Mouse (Mus musculus) lung, embryonic 15.5 days (tissue): Measurements from ENCODE around the gene Fibp. TPM values are rescaled to one million over a fixed set of nuclear protein-coding genes. Genes with fewer than 3 reads are reported as not detected.
"Not testable (repeated sequence)": the region's sequence is repeated elsewhere in the genome, so short reads cannot be mapped to it uniquely, and the experiment has no call there.

Source experiments
- ATAC-seq: fragments of 200-750 bp; cut with Nextera tagmentation; 2 replicates; pipeline ENCODE4 v1.8.0; 2017; ENCODE audit warnings: moderate number of reproducible peaks, borderline replicate concordance; ENCODE audit not compliant: low FRiP score, low TSS enrichment; ENCODE audit errors: extremely low read depth
- H3K27ac ChIP-seq: fragments of 300-500 bp; sonication (generic); 2 replicates; pipeline ENCODE4 v1.5.1; 2015; ENCODE audit warnings: moderate library complexity, mild to moderate bottlenecking, inconsistent platforms
- H3K27me3 ChIP-seq: fragments of 300-500 bp; sonication (generic); 2 replicates; pipeline ENCODE4 v1.6.1; 2015; ENCODE audit warnings: inconsistent platforms
- H3K36me3 ChIP-seq: fragments of 300-500 bp; sonication (generic); 2 replicates; pipeline ENCODE4 v1.6.1; 2015; ENCODE audit warnings: inconsistent platforms
- H3K4me1 ChIP-seq: fragments of 300-500 bp; sonication (generic); 2 replicates; pipeline ENCODE4 v1.6.1; 2015; ENCODE audit warnings: inconsistent platforms
- H3K4me2 ChIP-seq: fragments of 300-500 bp; sonication (generic); 2 replicates; pipeline ENCODE4 v1.6.1; 2015; ENCODE audit warnings: inconsistent platforms, mild to moderate bottlenecking, moderate library complexity
- H3K4me3 ChIP-seq: fragments of 300-500 bp; sonication (generic); 2 replicates; pipeline ENCODE4 v1.5.1; 2015; ENCODE audit warnings: mild to moderate bottlenecking, inconsistent platforms
- H3K9ac ChIP-seq: fragments of 300-500 bp; sonication (generic); 2 replicates; pipeline ENCODE4 v1.6.1; 2015; ENCODE audit warnings: inconsistent platforms
- H3K9me3 ChIP-seq: fragments of 300-500 bp; sonication (generic); 2 replicates; pipeline ENCODE4 v1.6.1; 2016; ENCODE audit warnings: inconsistent platforms
- WGBS: fragments of 180-500 bp; shearing (Covaris S2); methylation state at CpG from one replicate; pipeline ENCODE4 v1.1.7; 2015; 5-methylcytosine and 5-hydroxymethylcytosine counted together
- polyA plus RNA-seq: library from polyadenylated mRNA; unstranded; fragments of >200 nt; fragmentation: Nextera tagmentation; extraction: Ambion mirVana; gene quantifications from 2 replicates; pipeline ENCODE4 v1.2.1, GENCODE M21; 2015

Gene Fibp
- polyA plus RNA-seq, 1 experiment from 2014 or later, result 117 TPM

DNA sequence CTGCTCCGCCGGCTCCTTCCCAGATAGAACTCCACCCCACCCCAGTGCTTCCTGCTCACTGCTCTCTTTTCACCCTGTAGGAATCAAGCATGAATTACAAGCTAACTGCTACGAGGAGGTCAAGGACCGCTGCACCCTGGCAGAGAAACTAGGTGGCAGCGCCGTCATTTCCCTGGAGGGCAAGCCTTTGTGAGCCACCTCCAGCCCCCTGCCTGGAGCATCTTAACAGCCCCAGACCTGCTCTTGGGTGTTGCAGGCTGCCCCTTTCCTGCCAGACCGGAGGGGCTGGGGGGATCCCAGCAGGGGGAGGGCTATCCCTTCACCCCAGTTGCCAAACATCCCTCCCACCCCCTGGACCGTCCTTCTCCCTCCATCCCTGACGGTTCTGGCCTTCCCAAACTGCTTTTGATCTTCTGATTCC is 32.9 kb downstream of the Fibp start:
- ATAC-seq, result not testable (repeated sequence)
- H3K36me3 ChIP-seq, result peaks cover 55% of the 10 kb centered on the region

DNA sequence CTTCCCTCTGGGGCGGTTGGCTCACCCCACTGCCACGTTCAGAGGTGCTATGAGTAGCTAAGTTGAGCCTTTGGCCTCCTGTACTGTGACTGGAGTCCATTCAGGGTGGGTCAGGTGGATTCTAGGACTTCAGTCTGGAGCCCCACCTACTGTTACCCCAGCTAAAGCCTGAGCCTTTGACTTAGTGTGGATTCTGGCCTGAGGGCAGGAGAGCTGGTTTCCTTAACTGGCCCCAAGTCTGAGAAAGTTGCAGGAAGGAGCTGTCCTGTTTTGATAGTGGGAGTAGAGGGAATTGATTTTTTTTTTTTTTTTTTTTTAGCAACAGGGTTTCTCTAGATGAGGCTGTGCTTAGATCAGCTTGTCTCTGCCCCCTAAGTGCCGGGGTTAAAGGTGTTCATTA is 33.9 kb downstream of the Fibp start:
- Histone ChIP-seq H3K4me3 (no peak overlapping the region), H3K9ac (no peak overlapping the region), H3K4me2 (no peak overlapping the region), H3K27ac (no peak overlapping the region), H3K4me1 (peaks cover 19% of the 10 kb centered on the region), H3K36me3 (peaks cover 55% of the 10 kb centered on the region), H3K27me3 (no peaks in the 10 kb centered on the region), H3K9me3 (no peaks in the 10 kb centered on the region)
- no peak for ATAC-seq
- 81% methylated on average over 3 of the region's 3 CpGs for WGBS

More for the DNA sequence above, 32.9 kb downstream of the Fibp start:
- H3K27me3 ChIP-seq, H3K27ac ChIP-seq, H3K9ac ChIP-seq, H3K4me2 ChIP-seq, H3K4me3 ChIP-seq, H3K9me3 ChIP-seq: not testable (repeated sequence)
- peaks cover 26% of the 10 kb centered on the region for H3K4me1 ChIP-seq
- WGBS, result 63% methylated on average over 9 of the region's 9 CpGs

GRCm38 (mm10) chr19:5495353-5496051 is 35.1 kb downstream of the Fibp start:
- H3K4me3 ChIP-seq, result no peak overlapping the region
- 70% methylated on average over 12 of the region's 12 CpGs for WGBS
- no peak for ATAC-seq
- H3K9ac ChIP-seq, result no peak overlapping the region
- H3K9me3 ChIP-seq, result no peaks in the 10 kb centered on the region
- H3K4me1 ChIP-seq, result peaks cover 12% of the 10 kb centered on the region
- no peak overlapping the region for H3K4me2 ChIP-seq
- no peak overlapping the region for H3K27ac ChIP-seq
- H3K27me3 ChIP-seq, result no peaks in the 10 kb centered on the region
- H3K36me3 ChIP-seq, result peaks cover 55% of the 10 kb centered on the region

DNA sequence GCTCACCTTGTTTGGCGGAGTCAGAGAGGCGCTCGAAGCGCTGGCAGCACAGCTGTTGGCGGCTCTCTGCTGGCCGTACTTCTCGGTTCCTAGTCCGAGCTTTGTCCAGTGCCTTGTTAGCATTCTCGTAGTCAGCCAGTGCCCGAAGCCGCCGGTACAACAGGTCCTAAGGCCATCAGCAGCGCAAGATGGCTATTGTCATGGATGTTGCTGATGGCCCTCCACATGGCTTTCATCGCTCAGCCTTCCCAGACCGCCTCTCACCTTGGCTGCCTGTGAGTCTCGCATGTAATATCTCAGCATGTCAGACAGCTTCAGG is 35.6 kb downstream of the Fibp start:
- Histone ChIP-seq H3K36me3 (peaks cover 55% of the 10 kb centered on the region), H3K9ac (no peak overlapping the region), H3K4me1 (peaks cover 12% of the 10 kb centered on the region), H3K27ac (no peak overlapping the region), H3K9me3 (no peaks in the 10 kb centered on the region), H3K4me3 (no peak overlapping the region), H3K27me3 (no peaks in the 10 kb centered on the region), H3K4me2 (no peak overlapping the region)
- WGBS, result 82% methylated on average over 16 of the region's 16 CpGs
- ATAC-seq, result no peak

DNA sequence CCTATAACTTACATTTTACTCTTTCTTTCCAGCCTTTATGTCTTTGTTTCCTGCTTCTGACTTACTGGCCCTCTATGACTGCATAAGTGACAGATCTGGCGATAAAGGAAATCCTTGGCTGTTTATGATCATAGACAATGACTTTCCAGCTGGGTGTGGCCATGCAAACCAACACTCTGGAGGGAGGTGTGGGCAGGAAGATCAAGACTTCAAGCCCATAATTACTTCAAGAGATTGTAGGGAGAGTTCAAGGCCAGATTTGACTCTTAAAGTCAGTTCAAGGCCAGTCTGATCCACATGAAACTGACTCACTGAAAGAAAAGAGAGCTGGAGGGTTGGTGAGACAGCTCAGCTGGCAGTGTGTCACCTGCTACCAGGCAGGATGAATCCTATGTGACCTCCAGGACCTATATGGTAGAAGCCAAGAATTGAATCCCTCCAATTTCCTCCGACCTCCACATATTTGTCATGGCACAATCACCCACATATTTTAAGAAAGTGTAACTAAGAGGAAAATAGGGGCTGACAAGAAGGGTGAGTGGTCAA is 40.0 kb downstream of the Fibp start:
- no peak overlapping the region for H3K9ac ChIP-seq
- H3K27ac ChIP-seq, result no peak overlapping the region
- no peaks in the 10 kb centered on the region for H3K4me1 ChIP-seq
- ATAC-seq, result no peak
- H3K9me3 ChIP-seq, result no peaks in the 10 kb centered on the region
- H3K36me3 ChIP-seq, result peaks cover 20% of the 10 kb centered on the region
- WGBS, result 78% methylated on average over 2 of the region's 2 CpGs
- no peaks in the 10 kb centered on the region for H3K27me3 ChIP-seq
- no peak overlapping the region for H3K4me2 ChIP-seq
- no peak overlapping the region for H3K4me3 ChIP-seq

- 45% methylated on average over 16 of the region's 17 CpGs for WGBS
Observed at GRCm38 (mm10) chr19:5503687-5504086, 43.3 kb downstream of the Fibp start, which contains the start of gene 1700020D05Rik. TSS of gene 1700020D05Rik (minus strand) at chr19:5503787.

DNA sequence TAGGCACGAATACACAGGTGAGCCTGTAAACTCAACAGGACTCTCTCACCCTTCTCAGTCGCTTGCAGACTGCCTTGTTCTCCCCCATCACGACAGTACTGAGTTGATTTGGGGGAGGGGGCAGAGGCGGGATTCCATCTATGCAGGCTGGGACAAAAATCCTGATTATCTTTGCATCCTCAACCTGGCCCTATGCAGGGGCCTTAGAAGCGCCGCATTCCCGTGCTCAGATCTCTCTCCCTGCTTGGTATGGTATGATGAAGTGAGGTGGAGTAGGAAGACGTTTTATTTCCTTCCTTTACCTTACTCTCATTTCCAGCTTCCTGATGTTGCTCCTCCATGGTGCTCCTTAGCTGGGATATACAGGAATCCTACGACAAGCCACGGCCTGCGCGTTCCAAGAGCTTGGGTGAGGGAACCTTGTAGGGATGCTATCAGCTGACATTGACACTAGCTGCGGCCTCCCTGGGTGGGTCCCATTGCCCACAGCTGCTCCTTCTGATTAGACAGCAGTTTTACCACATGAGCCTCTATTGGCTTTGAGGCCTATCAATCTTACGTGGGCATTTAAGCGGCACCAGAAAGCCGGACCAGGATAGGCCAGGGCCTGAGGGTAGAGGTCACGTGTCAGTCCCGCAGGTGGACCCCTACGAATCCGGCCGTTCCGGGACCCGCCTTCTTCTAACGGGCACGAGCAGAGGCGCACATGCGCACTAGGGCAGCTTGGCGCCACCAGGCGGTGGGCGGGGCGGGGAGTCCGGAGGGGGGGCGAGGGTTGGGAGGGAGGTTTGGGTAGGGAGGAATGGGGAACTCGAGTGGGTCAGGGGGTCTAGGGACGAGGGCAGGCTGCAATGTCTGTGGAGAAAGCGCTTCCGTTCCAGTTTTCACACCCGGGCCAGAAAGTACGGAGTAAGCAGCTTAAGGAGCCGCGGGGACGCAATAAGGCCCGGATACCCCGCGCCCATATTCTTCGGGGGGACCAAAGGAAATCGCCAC is 49.9 kb downstream of the Fibp start, which contains the start of gene Snx32:
TSS of gene Snx32 (minus strand) at position 508 of the 996 bp plus-strand sequence.
- Histone ChIP-seq H3K4me1 (peaks cover 29% of the 10 kb centered on the region), H3K36me3 (no peaks in the 10 kb centered on the region), H3K9ac (peak within 1 kb of the TSS; percentile 64), H3K27ac (peak within 1 kb of the TSS; percentile 66), H3K4me3 (peak within 1 kb of the TSS; percentile 57), H3K4me2 (peak within 1 kb of the TSS; percentile 91), H3K27me3 (no peaks in the 10 kb centered on the region), H3K9me3 (no peaks in the 10 kb centered on the region)
- ATAC-seq, result peak; percentile 98
- 3% methylated on average over 47 of the region's 47 CpGs for WGBS

More at GRCm38 (mm10) chr19:5503687-5504086, 43.3 kb downstream of the Fibp start, which contains the start of gene 1700020D05Rik:
- Histone ChIP-seq H3K36me3 (no peaks in the 10 kb centered on the region), H3K4me3 (no peak within 1 kb of the TSS), H3K27ac (no peak within 1 kb of the TSS), H3K4me2 (no peak within 1 kb of the TSS), H3K9ac (no peak within 1 kb of the TSS), H3K4me1 (no peaks in the 10 kb centered on the region), H3K27me3 (no peaks in the 10 kb centered on the region), H3K9me3 (no peaks in the 10 kb centered on the region)
- ATAC-seq, result no peak

- WGBS, result 45% methylated on average over 15 of the region's 15 CpGs
- Histone ChIP-seq H3K9ac (peak overlapping the region; percentile 64), H3K4me1 (peaks cover 29% of the 10 kb centered on the region), H3K36me3 (no peaks in the 10 kb centered on the region), H3K9me3 (no peaks in the 10 kb centered on the region), H3K27me3 (no peaks in the 10 kb centered on the region), H3K4me2 (peak overlapping the region; percentile 91), H3K4me3 (peak overlapping the region; percentile 57), H3K27ac (peak overlapping the region; percentile 66)
- no peak for ATAC-seq
Observed at GRCm38 (mm10) chr19:5511074-5511632, 50.7 kb downstream of the Fibp start.

DNA sequence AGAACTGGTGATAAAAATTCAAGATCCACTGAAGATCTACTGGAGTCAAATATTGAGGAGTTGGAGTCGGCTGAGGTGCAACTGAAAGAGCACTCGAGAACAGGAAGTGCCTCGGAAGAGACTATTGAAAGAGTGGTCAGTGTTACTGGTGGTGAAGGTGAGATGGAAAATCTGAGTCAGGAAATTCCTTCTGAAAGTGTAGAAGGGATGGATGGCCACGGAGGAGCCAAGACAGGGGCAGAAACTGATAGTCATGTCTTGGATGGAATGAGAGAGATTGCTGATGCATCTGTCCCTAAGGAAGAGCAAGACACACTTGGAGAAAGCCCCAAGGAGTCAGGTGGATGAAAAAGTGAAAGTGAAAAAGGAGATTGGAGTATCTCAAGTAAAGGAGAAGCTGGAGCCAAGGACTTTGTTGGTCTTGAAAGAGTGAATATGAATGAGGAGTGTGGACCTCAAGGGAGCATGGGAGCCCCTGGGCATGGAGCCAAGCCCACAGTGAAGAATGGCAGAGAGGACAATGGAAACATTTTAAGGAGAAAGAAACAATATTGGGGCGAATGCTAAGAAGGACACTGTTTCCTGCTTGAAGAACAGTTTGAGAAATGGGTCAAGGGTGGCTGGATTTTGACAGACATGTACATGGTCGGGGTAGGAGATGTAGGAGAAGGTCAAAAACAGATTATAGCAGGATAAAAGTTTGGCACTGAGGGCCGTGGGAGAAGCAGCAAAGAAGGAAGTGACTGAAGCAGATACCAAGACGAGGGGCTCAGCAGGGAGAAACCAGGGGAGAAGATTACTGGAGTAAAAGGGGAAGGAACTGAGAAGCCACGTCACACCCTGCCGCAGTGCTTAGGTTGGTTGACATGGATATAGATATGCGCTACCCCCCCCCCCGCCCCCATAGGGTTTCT is 51.9 kb downstream of the Fibp start:
- no peak for ATAC-seq
- H3K9ac ChIP-seq, result no peak overlapping the region
- H3K4me3 ChIP-seq, result no peak overlapping the region
- no peak overlapping the region for H3K27ac ChIP-seq
- H3K9me3 ChIP-seq, result no peaks in the 10 kb centered on the region
- peak overlapping the region; percentile 25 for H3K4me2 ChIP-seq
- H3K4me1 ChIP-seq, result peaks cover 29% of the 10 kb centered on the region
- H3K27me3 ChIP-seq, result no peaks in the 10 kb centered on the region
- H3K36me3 ChIP-seq, result no peaks in the 10 kb centered on the region
- 71% methylated on average over 12 of the region's 12 CpGs for WGBS

DNA sequence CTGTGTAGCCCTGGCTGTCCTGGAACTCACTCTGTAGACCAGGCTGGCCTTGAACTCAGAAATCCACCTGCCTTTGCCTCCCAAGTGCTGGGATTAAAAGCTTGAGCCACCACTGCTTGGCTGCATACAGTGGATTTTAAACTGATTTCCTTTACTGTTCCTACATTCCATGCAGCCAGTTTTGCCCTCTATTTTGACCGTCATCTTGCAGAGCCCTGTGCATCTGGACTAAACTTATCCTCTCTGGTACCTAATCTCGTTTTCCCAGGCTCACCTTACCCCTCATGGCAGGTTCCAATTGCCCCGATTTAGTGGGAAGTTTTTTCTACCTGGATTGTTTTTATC is 52.6 kb downstream of the Fibp start:
- Histone ChIP-seq H3K36me3 (no peaks in the 10 kb centered on the region), H3K4me1 (peaks cover 29% of the 10 kb centered on the region), H3K4me3 (no peak overlapping the region), H3K9me3 (no peaks in the 10 kb centered on the region), H3K9ac (no peak overlapping the region), H3K27me3 (no peaks in the 10 kb centered on the region), H3K4me2 (no peak overlapping the region), H3K27ac (no peak overlapping the region)
- ATAC-seq, result no peak
- 84% methylated on average over 3 of the region's 3 CpGs for WGBS
